Mouse (Mus musculus) heart, adult 8-10 months (tissue): Measurements from ENCODE around the gene Stxbp1. TPM values are rescaled to one million over a fixed set of nuclear protein-coding genes. Genes with fewer than 3 reads are reported as not detected.

Experiments used
- DNase-seq: peaks from one replicate; pipeline ENCODE4 v3.0.0; 2022; ENCODE audit warnings: low spot score
- total RNA-seq, 4 experiments: library from RNA; stranded (reverse); gene quantifications; 2 replicates each; pipeline ENCODE4 v1.2.4; 2022

The Stxbp1 gene
- total RNA-seq, 4 experiments from 2014 or later: 8.5 to 10.8 (median 10.5) TPM

- no peak for DNase-seq
Observed at GRCm38 (mm10) chr2:32795748-32796418, 51.2 kb downstream of the Stxbp1 start.

- peak; percentile 57 for DNase-seq
Observed at GRCm38 (mm10) chr2:32791297-32791696, 55.7 kb downstream of the Stxbp1 start.

GRCm38 (mm10) chr2:32788581-32788980 lies 58.5 kb downstream of the Stxbp1 start:
- DNase-seq: no peak

- DNase-seq: no peak
Observed at GRCm38 (mm10) chr2:32787176-32787575, 59.9 kb downstream of the Stxbp1 start.

GRCm38 (mm10) chr2:32784048-32784681 lies 62.9 kb downstream of the Stxbp1 start, which contains the start of gene Cfap157:
Gene Cfap157, minus strand, starts transcription at chr2:32784428.
- DNase-seq: peak; percentile 82

GRCm38 (mm10) chr2:32781710-32782109 lies 65.3 kb downstream of the Stxbp1 start:
- no peak for DNase-seq

- DNase-seq: no peak
Observed at GRCm38 (mm10) chr2:32779714-32780113, 67.3 kb downstream of the Stxbp1 start.

- peak; percentile 62 for DNase-seq
Observed at GRCm38 (mm10) chr2:32779131-32779530, 67.9 kb downstream of the Stxbp1 start.

- no peak for DNase-seq
Observed at GRCm38 (mm10) chr2:32778081-32778480, 69.0 kb downstream of the Stxbp1 start.

GRCm38 (mm10) chr2:32776192-32776591 lies 70.9 kb downstream of the Stxbp1 start:
- no peak for DNase-seq

GRCm38 (mm10) chr2:32775359-32776074 lies 71.5 kb downstream of the Stxbp1 start, which contains the start of the genes Ttc16 and Ptrh1:
Gene Ttc16, minus strand, starts transcription at chr2:32775633.
Gene Ptrh1, plus strand, starts transcription at chr2:32775786.
- DNase-seq: peak; percentile 98

GRCm38 (mm10) chr2:32772626-32773279 lies 74.3 kb downstream of the Stxbp1 start:
- no peak for DNase-seq

GRCm38 (mm10) chr2:32771886-32772285 lies 75.2 kb downstream of the Stxbp1 start:
- DNase-seq: no peak

GRCm38 (mm10) chr2:32769327-32770085 lies 77.5 kb downstream of the Stxbp1 start:
- DNase-seq: no peak

- no peak for DNase-seq
Observed at GRCm38 (mm10) chr2:32768661-32769285, 78.3 kb downstream of the Stxbp1 start.

GRCm38 (mm10) chr2:32767241-32767640 lies 79.8 kb downstream of the Stxbp1 start:
- DNase-seq: no peak

GRCm38 (mm10) chr2:32763353-32763752 lies 83.7 kb downstream of the Stxbp1 start:
- no peak for DNase-seq

- DNase-seq: no peak
Observed at GRCm38 (mm10) chr2:32761859-32762258, 85.2 kb downstream of the Stxbp1 start.

GRCm38 (mm10) chr2:32761361-32761760 lies 85.7 kb downstream of the Stxbp1 start:
- DNase-seq: no peak

- DNase-seq: no peak
Observed at GRCm38 (mm10) chr2:32759001-32759400, 88.0 kb downstream of the Stxbp1 start.

GRCm38 (mm10) chr2:32758503-32758902 lies 88.5 kb downstream of the Stxbp1 start:
- DNase-seq: no peak
